Mouse (Mus musculus) stomach, postnatal 0 days (tissue): ENCODE data around the gene Gnmt.

ENCODE experiments used
- CTCF ChIP-seq: IDR thresholded peaks from 2 replicates; pipeline ENCODE4 v1.5.1; 2016; ENCODE audit warnings: antibody characterized with exemption, low read depth, mild to moderate bottlenecking, moderate library complexity
- EP300 ChIP-seq: optimal IDR thresholded peaks from 2 replicates; pipeline ENCODE3; 2016; ENCODE audit warnings: antibody characterized with exemption

DNA sequence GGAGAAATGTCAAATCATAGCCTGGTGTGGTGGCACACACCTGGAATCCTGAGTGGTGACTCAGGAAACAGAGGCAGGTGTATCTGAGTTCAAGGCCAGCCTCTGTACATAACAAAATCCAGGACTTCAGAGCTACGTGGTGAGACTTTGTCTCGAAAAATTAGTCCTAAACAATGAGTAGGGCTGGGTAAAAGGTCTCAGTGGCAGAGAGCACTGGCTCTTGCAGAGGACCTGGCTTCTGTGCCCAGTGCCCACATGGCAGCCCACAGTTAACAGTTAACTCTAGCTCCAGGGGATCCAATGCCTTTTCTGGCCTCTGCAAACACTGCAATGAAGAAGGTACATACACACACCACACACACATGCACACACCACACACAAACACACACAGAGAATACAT lies 18.8 kb upstream of the Gnmt start:
- TF ChIP-seq CTCF (no peak), EP300 (no peak)
